Mouse (Mus musculus) urinary bladder, postnatal 25 days (tissue): ENCODE results near the gene Wnt5b.
"Not testable (repeated sequence)": the region's sequence is repeated elsewhere in the genome, so short reads cannot be mapped to it uniquely, and the experiment has no call there.

Experiments used
- DNase-seq: peaks from one replicate; pipeline ENCODE4 v3.0.0; 2022; ENCODE audit warnings: low spot score

The Wnt5b gene

GRCm38 (mm10) chr6:119485486-119485885 is 58.7 kb downstream of the Wnt5b start:
- DNase-seq, result no peak

GRCm38 (mm10) chr6:119482958-119483600 is 61.1 kb downstream of the Wnt5b start:
- no peak for DNase-seq

- DNase-seq, result not testable (repeated sequence)
Measured at GRCm38 (mm10) chr6:119481741-119482390, 62.3 kb downstream of the Wnt5b start.

- DNase-seq, result no peak
Measured at GRCm38 (mm10) chr6:119480706-119481331, 63.3 kb downstream of the Wnt5b start.

GRCm38 (mm10) chr6:119479876-119480705 is 64.1 kb downstream of the Wnt5b start:
- peak; percentile 50 for DNase-seq

- DNase-seq, result no peak
Measured at GRCm38 (mm10) chr6:119479343-119479875, 64.7 kb downstream of the Wnt5b start, which contains the start of gene Fbxl14. Gene Fbxl14 (plus strand): TSS chr6:119479668.

GRCm38 (mm10) chr6:119478560-119479342 is 65.4 kb downstream of the Wnt5b start:
- peak; percentile 81 for DNase-seq

GRCm38 (mm10) chr6:119477686-119478310 is 66.3 kb downstream of the Wnt5b start:
- no peak for DNase-seq

GRCm38 (mm10) chr6:119475988-119476387 is 68.2 kb downstream of the Wnt5b start:
- no peak for DNase-seq

GRCm38 (mm10) chr6:119473992-119474391 is 70.2 kb downstream of the Wnt5b start:
- no peak for DNase-seq

- no peak for DNase-seq
Measured at GRCm38 (mm10) chr6:119473446-119473845, 70.7 kb downstream of the Wnt5b start.

- DNase-seq, result no peak
Measured at GRCm38 (mm10) chr6:119472705-119473104, 71.4 kb downstream of the Wnt5b start.

- DNase-seq, result peak; percentile 53
Measured at GRCm38 (mm10) chr6:119472135-119472534, 72.0 kb downstream of the Wnt5b start.

- no peak for DNase-seq
Measured at GRCm38 (mm10) chr6:119470777-119471176, 73.4 kb downstream of the Wnt5b start.

GRCm38 (mm10) chr6:119467785-119468059 is 76.4 kb downstream of the Wnt5b start:
- DNase-seq, result no peak

- DNase-seq, result no peak
Measured at GRCm38 (mm10) chr6:119466921-119467784, 77.0 kb downstream of the Wnt5b start.

GRCm38 (mm10) chr6:119466161-119466560 is 78.0 kb downstream of the Wnt5b start:
- no peak for DNase-seq

GRCm38 (mm10) chr6:119460391-119460790 is 83.8 kb downstream of the Wnt5b start:
- no peak for DNase-seq

GRCm38 (mm10) chr6:119459041-119459440 is 85.1 kb downstream of the Wnt5b start:
- DNase-seq, result no peak

GRCm38 (mm10) chr6:119458166-119458565 is 86.0 kb downstream of the Wnt5b start:
- DNase-seq, result no peak
